ENCODE assay signal across 23 mouse cellular contexts in genomic region chr1:91151509-91151908, GRCm38 (mm10). TPM values are rescaled to one million over a fixed set of nuclear protein-coding genes. Genes with fewer than 3 reads are reported as not detected.
"Had no signal": no experiment of that assay in that cellular context is flagged by ENCODE, and none has a peak within 500 bp of the region (broad histone marks: within the 10 kb centered on the region; RNA-seq: fewer than 3 reads in every experiment).

No protein-coding gene starts in this region.

- H3K27ac ChIP-seq: liver, embryonic 15.5 days; lung, embryonic 15.5 days; macrophage; midbrain, embryonic 13.5 days; midbrain, embryonic 15.5 days; neural tube, embryonic 13.5 days; neural tube, embryonic 15.5 days had no signal

- H3K27me3 ChIP-seq: liver, embryonic 15.5 days; lung, embryonic 15.5 days; midbrain, embryonic 13.5 days; midbrain, embryonic 15.5 days; neural tube, embryonic 13.5 days; neural tube, embryonic 15.5 days had no signal

- H3K36me3 ChIP-seq: liver, embryonic 15.5 days; lung, embryonic 15.5 days; midbrain, embryonic 13.5 days; midbrain, embryonic 15.5 days; neural tube, embryonic 13.5 days; neural tube, embryonic 15.5 days had no signal

- H3K4me2 ChIP-seq: liver, embryonic 15.5 days; lung, embryonic 15.5 days; midbrain, embryonic 11.5 days; midbrain, embryonic 13.5 days; midbrain, embryonic 15.5 days; neural tube, embryonic 13.5 days; neural tube, embryonic 15.5 days had no signal

- H3K4me1 ChIP-seq: liver, embryonic 15.5 days; lung, embryonic 15.5 days; midbrain, embryonic 13.5 days; midbrain, embryonic 15.5 days; neural tube, embryonic 13.5 days; neural tube, embryonic 15.5 days had no signal

- ATAC-seq: liver, postnatal 0 days; lung, postnatal 0 days; midbrain, embryonic 13.5 days; midbrain, embryonic 15.5 days had no signal

- H3K9ac ChIP-seq: liver, embryonic 15.5 days; liver, postnatal 0 days; lung, embryonic 15.5 days; midbrain, embryonic 13.5 days; midbrain, embryonic 15.5 days; neural tube, embryonic 13.5 days; neural tube, embryonic 15.5 days had no signal

- DNase-seq: liver, postnatal 0 days; lung, adult 2 months; lung, postnatal 14 days; lung, postnatal 36 days; retina, postnatal 1 day; right cerebral cortex, adult 18-20 months; right cerebral cortex, postnatal 25 days; right cerebral cortex, postnatal 4 days; spleen, adult 18-20 months; thymus, adult 18-20 months; thymus, postnatal 14 days; thymus, postnatal 36 days had no signal

- H3K9me3 ChIP-seq: liver, embryonic 15.5 days; lung, embryonic 15.5 days; midbrain, embryonic 13.5 days; midbrain, embryonic 15.5 days; neural tube, embryonic 13.5 days; neural tube, embryonic 15.5 days had no signal

- H3K4me3 ChIP-seq: liver, embryonic 15.5 days; lung, embryonic 15.5 days; midbrain, embryonic 13.5 days; midbrain, embryonic 15.5 days; neural tube, embryonic 13.5 days; neural tube, embryonic 15.5 days had no signal

RNA-seq across cellular contexts. Expression of gene Rbm44, which starts 6.6 kb away (rescaled TPM):
- total RNA-seq: midbrain, postnatal 0 days had no signal
- polyA plus RNA-seq: lung, adult 2 months; small intestine, adult 2 months had no signal
